Mouse (Mus musculus) forebrain, embryonic 11.5 days (tissue): ENCODE data around the gene Lrrc1. TPM values are rescaled to one million over a fixed set of nuclear protein-coding genes. Genes with fewer than 3 reads are reported as not detected.

Experiments used
- ATAC-seq: fragments of 200-750 bp; cut with Nextera tagmentation; replicated peaks from 2 replicates; pipeline ENCODE4 v1.8.0; 2017; ENCODE audit warnings: moderate TSS enrichment; ENCODE audit not compliant: low FRiP score
- DNase-seq: peaks from one replicate; pipeline ENCODE4 v3.0.0-alpha.2; 2017; ENCODE audit warnings: low spot score
- H3K27ac ChIP-seq: fragments of 300-500 bp; sonication (generic); 2 replicates; pipeline ENCODE4 v1.5.1; 2014; ENCODE audit warnings: low read depth, low read length
- H3K27me3 ChIP-seq: fragments of 300-500 bp; sonication (generic); 2 replicates; pipeline ENCODE4 v1.6.1; 2014; ENCODE audit warnings: mild to moderate bottlenecking, low read length, mixed read lengths; ENCODE audit not compliant: control insufficient read depth, insufficient read depth
- H3K36me3 ChIP-seq: fragments of 300-500 bp; sonication (generic); 2 replicates; pipeline ENCODE4 v1.6.1; 2014; ENCODE audit warnings: mild to moderate bottlenecking, low read length, moderate library complexity, mixed read lengths; ENCODE audit not compliant: control insufficient read depth, insufficient read depth
- H3K4me1 ChIP-seq: fragments of 300-500 bp; sonication (generic); replicated peaks from 2 replicates; pipeline ENCODE4 v1.6.1; 2014; ENCODE audit warnings: low read length, mixed read lengths; ENCODE audit not compliant: control insufficient read depth, insufficient read depth
- H3K4me2 ChIP-seq: fragments of 300-500 bp; sonication (generic); 2 replicates; pipeline ENCODE4 v1.6.1; 2014; ENCODE audit warnings: low read depth, mild to moderate bottlenecking, low read length, moderate library complexity, mixed read lengths; ENCODE audit not compliant: severe bottlenecking
- H3K4me3 ChIP-seq: fragments of 300-500 bp; sonication (generic); 2 replicates; pipeline ENCODE4 v1.5.1; 2014; ENCODE audit warnings: low read depth, low read length
- H3K9ac ChIP-seq: fragments of 300-500 bp; sonication (generic); 2 replicates; pipeline ENCODE4 v1.6.1; 2014; ENCODE audit warnings: low read length
- H3K9me3 ChIP-seq: fragments of 300-500 bp; sonication (generic); 2 replicates; pipeline ENCODE4 v1.6.1; 2016; ENCODE audit warnings: low read length, mixed read lengths; ENCODE audit not compliant: control insufficient read depth
- WGBS: fragments of 180-500 bp; shearing (Covaris S2); extraction: QIAGEN DNeasy Blood & Tissue Kit; methylation state at CpG from one replicate; pipeline ENCODE4 v1.1.7; 2014; 5-methylcytosine and 5-hydroxymethylcytosine counted together
- polyA plus RNA-seq: library from polyadenylated mRNA; unstranded; fragments of >200 nt; fragmentation: Nextera tagmentation; extraction: Ambion mirVana; gene quantifications from 2 replicates; pipeline ENCODE4 v1.2.1, GENCODE M21; 2014

Lrrc1 gene
- polyA plus RNA-seq, 1 experiment from 2014 or later, result 22.9 TPM

DNA sequence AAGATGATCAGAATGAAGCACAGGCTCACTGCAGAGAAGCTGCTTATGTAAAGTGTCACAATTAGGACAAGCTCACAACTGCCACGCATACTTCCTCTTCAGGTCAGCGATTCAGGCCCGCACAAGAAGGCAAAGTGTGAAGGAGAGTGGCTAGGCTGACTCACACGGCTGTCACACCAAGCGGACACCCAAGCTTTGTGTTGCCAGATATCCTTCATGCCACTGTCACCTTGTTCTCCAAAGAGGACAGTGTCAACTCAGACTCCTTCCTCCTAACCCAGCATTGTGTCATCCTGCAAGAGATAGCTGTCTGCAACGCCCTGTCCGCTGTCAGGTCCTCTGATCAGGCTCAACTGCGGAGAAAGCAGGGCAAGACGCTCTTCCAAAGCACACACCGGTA lies 7.3 kb downstream of the Lrrc1 start:
- DNase-seq (no peak), ATAC-seq (no peak)
- H3K4me3 ChIP-seq, result no peak overlapping the region
- no peak overlapping the region for H3K9ac ChIP-seq
- no peaks in the 10 kb centered on the region for H3K36me3 ChIP-seq
- H3K27ac ChIP-seq, result no peak overlapping the region
- H3K27me3 ChIP-seq, result no peaks in the 10 kb centered on the region
- H3K4me1 ChIP-seq, result peaks cover 21% of the 10 kb centered on the region
- no peak overlapping the region for H3K4me2 ChIP-seq
- WGBS, result 92% methylated on average over 10 of the region's 10 CpGs
- no peaks in the 10 kb centered on the region for H3K9me3 ChIP-seq

DNA sequence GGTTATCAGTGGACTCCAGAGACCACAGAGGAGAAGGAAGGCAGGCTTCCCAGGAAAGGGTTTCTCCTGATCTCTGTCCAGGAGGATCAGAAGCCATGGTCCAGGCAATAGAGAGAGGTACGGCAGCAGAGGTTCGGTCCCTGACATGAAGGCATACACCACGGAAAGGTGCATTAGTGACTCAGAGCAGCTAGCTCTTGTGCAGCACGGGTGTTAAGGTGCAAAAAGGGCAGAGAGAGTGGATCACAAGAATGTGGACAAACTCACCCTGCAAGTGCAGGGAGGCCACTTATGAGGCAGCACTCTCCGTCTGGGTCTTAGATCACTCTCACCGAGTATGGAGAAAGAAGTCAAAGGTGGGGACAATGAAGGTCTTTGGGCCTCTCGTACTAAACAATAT lies 7.8 kb downstream of the Lrrc1 start:
- Histone ChIP-seq H3K27ac (no peak overlapping the region), H3K36me3 (no peaks in the 10 kb centered on the region), H3K27me3 (no peaks in the 10 kb centered on the region), H3K9ac (no peak overlapping the region), H3K9me3 (no peaks in the 10 kb centered on the region), H3K4me2 (no peak overlapping the region), H3K4me1 (peaks cover 21% of the 10 kb centered on the region), H3K4me3 (no peak overlapping the region)
- WGBS, result 75% methylated on average over 7 of the region's 7 CpGs
- DNase-seq (no peak), ATAC-seq (no peak)

DNA sequence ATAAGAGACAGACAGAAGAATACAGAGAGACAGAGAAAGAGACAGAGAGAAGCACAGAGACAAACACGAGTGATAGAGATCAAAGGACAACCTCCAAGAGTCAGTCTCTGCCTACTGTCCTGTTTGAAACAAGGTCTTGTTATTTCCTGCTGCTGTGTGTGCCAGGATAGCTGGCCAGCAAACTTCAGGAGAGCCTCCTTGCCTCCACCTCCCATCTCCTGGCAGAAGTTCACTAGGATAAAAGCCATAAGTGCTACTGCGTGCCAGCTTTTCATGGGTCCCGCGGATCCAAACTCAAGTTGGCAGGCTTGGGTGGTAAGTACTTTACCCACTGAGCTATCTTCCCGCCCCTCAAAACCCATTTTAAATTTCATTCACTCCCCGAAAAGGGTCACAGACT lies 8.4 kb downstream of the Lrrc1 start:
- whole genome bisulfite sequencing, result 80% methylated on average over 6 of the region's 6 CpGs
- Histone ChIP-seq H3K4me1 (peaks cover 21% of the 10 kb centered on the region), H3K4me2 (no peak overlapping the region), H3K9me3 (no peaks in the 10 kb centered on the region), H3K4me3 (no peak overlapping the region), H3K27ac (no peak overlapping the region), H3K36me3 (no peaks in the 10 kb centered on the region), H3K27me3 (no peaks in the 10 kb centered on the region), H3K9ac (no peak overlapping the region)
- ATAC-seq, result no peak
- DNase-seq, result no peak

DNA sequence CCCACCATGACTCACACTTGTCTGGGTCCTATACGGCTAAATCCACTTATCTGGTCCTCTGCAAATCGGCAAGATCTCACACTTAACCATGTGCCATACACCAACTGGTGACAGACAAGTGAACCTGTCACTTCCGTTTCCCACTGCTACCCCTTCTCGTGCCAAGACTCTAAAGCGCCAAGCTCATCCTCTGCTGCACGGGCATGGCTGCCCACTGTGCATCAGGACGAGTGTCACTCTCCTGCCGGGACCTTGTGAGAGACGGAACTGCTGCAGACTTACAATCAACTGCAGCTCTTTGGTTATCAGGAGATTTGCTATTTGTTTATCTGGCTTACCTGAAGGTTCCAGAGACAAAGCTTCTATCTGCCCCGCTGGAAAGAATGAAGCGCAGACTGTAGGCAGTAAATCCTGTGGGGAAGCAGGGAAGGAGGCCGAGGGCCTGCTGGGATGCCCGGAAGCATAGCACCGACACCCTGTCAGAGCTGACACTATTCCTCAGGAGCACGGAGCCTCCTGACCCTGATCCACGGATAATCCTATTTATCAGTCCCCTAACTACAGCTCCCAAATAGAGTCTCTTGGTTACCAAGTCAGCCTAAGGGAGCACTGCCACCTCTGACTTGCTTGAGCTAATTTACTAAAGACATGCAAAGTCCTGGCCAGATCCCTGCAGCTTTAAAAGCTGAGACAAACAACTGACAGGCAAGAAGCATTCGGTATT lies 9.5 kb downstream of the Lrrc1 start:
- Histone ChIP-seq H3K9me3 (no peaks in the 10 kb centered on the region), H3K27me3 (no peaks in the 10 kb centered on the region), H3K4me1 (peaks cover 23% of the 10 kb centered on the region), H3K4me3 (no peak overlapping the region), H3K4me2 (0 out of 2 replicates have a peak overlapping the region, but pooled peaks have one; percentile 5), H3K9ac (no peak overlapping the region), H3K36me3 (no peaks in the 10 kb centered on the region), H3K27ac (no peak overlapping the region)
- 0 out of 2 replicates have a peak, but pooled peaks have one; percentile 11 for ATAC-seq
- no peak for DNase-seq
- 20% methylated on average over 17 of the region's 17 CpGs for WGBS

DNA sequence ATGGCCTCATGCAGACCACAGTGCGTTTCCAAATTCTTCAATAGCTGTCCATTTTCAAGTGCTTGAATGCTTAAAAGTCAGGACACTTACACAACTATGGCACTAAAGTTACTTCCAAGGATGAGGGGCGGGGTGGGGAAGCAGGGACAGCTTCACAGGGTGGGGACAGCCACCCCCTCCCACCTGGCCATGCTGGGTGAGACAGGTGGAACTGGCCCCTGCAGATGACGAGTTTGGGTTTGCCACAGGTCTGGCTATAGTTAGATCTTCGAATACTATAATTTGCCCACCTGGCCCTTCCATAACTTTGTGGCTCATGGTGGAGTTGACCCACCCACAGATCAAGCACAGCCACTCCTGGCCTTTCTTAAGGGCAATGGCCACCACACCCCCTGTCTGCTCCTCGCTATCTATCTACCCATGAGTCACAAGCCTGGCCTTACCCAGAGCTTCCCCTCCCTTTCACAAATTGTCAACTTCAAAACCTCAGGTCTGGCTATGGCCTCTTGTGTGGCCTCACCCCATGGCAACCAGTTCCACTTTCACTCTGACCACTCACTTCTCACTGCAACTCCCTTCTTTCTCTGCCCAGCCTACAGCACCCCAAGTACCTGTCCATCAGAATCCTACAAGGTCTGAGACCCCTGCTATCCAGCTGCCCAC lies 16.2 kb downstream of the Lrrc1 start:
- peaks cover 16% of the 10 kb centered on the region; the same call in 1 of the 2 replicates for H3K4me1 ChIP-seq
- no peak overlapping the region for H3K4me3 ChIP-seq
- 78% methylated on average over 5 of the region's 5 CpGs for WGBS
- H3K9me3 ChIP-seq, result no peaks in the 10 kb centered on the region
- no peak overlapping the region for H3K27ac ChIP-seq
- H3K9ac ChIP-seq, result no peak overlapping the region
- no peaks in the 10 kb centered on the region for H3K36me3 ChIP-seq
- no peak for ATAC-seq
- DNase-seq, result no peak
- no peaks in the 10 kb centered on the region for H3K27me3 ChIP-seq
- H3K4me2 ChIP-seq, result no peak overlapping the region

DNA sequence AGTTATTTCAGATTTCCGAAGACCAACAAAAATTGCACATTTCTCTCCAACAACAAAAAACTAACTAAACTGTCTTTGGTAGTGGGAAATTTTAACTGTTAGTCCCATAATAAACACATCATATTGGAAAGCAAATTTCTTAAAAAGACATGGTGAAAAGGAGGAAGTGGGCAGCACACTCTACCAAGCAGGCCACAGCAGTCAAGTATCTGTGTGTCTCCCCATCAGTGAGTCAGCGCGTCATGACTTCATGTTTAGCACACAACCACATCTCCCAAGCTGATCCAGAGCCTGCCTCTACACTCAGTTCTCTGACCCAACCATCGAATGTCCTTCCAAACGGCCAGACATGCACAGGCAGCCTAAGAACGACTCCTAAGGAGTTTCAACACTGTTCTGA lies 17.5 kb downstream of the Lrrc1 start:
- peaks cover 16% of the 10 kb centered on the region; the same call in 1 of the 2 replicates for H3K4me1 ChIP-seq

DNA sequence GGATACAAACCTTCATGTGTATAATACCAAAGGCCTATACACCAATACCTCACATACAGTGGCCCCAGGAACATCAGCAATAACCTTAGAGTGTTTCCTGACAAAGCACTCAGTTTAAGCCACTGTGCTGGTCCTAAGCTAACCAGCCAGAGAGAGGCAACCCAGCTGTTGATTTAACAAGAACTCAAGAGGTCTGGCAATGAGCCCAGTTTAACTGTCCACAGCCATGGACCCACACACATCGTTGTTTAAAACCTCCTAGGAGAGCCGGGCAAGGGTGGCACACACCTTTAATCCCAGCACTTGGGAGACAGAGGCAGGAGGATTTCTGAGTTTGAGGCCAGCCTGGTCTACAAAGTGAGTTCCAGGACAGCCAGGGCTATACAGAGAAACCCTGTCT lies 18.0 kb downstream of the Lrrc1 start:
- 80% methylated on average over 2 of the region's 2 CpGs for WGBS
- no peak for ATAC-seq
- no peaks in the 10 kb centered on the region for H3K27me3 ChIP-seq
- no peak overlapping the region for H3K4me2 ChIP-seq
- H3K4me1 ChIP-seq, result peaks cover 16% of the 10 kb centered on the region; the same call in 1 of the 2 replicates
- no peaks in the 10 kb centered on the region for H3K9me3 ChIP-seq
- no peak overlapping the region for H3K4me3 ChIP-seq
- no peak overlapping the region for H3K9ac ChIP-seq
- no peaks in the 10 kb centered on the region for H3K36me3 ChIP-seq
- DNase-seq, result no peak
- H3K27ac ChIP-seq, result no peak overlapping the region

More for the DNA sequence above, 17.5 kb downstream of the Lrrc1 start:
- no peak overlapping the region for H3K9ac ChIP-seq
- no peak overlapping the region for H3K4me2 ChIP-seq
- H3K27me3 ChIP-seq, result no peaks in the 10 kb centered on the region
- no peak overlapping the region for H3K27ac ChIP-seq
- no peak for ATAC-seq
- no peak overlapping the region for H3K4me3 ChIP-seq
- H3K9me3 ChIP-seq, result no peaks in the 10 kb centered on the region
- 76% methylated on average over 6 of the region's 6 CpGs for WGBS
- no peak for DNase-seq
- no peaks in the 10 kb centered on the region for H3K36me3 ChIP-seq

DNA sequence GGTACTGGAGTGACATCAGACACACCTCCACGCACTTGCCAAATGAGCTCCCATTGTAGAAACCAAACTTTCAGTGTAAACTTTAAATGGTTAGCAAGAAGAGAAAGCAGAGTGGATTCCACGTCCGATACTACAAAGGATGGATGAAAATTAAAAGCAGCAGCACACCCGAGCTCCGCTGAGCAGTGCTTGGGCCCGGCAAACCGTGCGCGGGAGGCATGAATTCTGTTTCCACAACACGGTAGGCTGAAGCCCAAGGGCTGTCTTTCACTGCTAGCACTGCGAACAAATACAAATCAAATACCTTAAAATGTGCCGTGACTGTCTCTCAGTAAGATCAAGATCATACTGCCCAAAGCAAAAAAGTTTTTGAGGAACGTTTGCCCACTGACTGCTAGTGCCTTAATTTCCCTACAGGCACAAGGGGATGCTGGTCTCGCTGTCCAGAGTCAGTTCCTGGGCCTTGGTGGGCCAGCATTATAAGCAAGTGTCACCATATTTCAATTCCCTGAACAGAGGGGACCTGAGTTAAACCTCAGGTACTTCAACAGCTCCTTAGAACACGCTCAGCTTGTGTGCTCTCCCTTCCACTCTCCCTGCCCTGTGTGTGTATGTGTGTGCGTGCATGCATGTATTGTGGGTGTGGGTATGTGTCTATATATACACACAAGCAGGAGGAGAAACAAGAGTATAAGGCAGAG lies 18.9 kb downstream of the Lrrc1 start:
- Histone ChIP-seq H3K9me3 (no peaks in the 10 kb centered on the region), H3K4me2 (no peak overlapping the region), H3K4me3 (no peak overlapping the region), H3K27ac (no peak overlapping the region), H3K4me1 (peaks cover 16% of the 10 kb centered on the region; the same call in 1 of the 2 replicates), H3K36me3 (no peaks in the 10 kb centered on the region), H3K27me3 (no peaks in the 10 kb centered on the region), H3K9ac (no peak overlapping the region)
- WGBS, result 77% methylated on average over 16 of the region's 16 CpGs
- ATAC-seq, result no peak
- DNase-seq, result no peak
